Mouse (Mus musculus) embryonic facial prominence, embryonic 14.5 days (tissue): ENCODE measurements around the gene Hps6. TPM values are rescaled to one million over a fixed set of nuclear protein-coding genes. Genes with fewer than 3 reads are reported as not detected.
A peak's percentile ranks its signal among the peaks of the same experiment; 100 is the strongest.

Source experiments
- ATAC-seq: fragments of 200-750 bp; cut with Nextera tagmentation; 2 replicates; pipeline ENCODE4 v1.8.0; 2017; ENCODE audit warnings: low read depth, moderate number of reproducible peaks, moderate TSS enrichment
- DNase-seq: peaks from one replicate; pipeline ENCODE4 v3.0.0-alpha.2; 2015; ENCODE audit warnings: low spot score
- H3K27ac ChIP-seq: fragments of 300-500 bp; sonication (generic); replicated peaks from 2 replicates; pipeline ENCODE4 v1.5.1; 2014; ENCODE audit warnings: low read depth, mild to moderate bottlenecking, low read length, moderate library complexity
- H3K27me3 ChIP-seq: fragments of 300-500 bp; sonication (generic); replicated peaks from 2 replicates; pipeline ENCODE4 v1.6.1; 2014; ENCODE audit warnings: low read length; ENCODE audit not compliant: control insufficient read depth, insufficient read depth
- H3K36me3 ChIP-seq: fragments of 300-500 bp; sonication (generic); 2 replicates; pipeline ENCODE4 v1.6.1; 2014; ENCODE audit warnings: low read length, mixed read lengths; ENCODE audit not compliant: control insufficient read depth, insufficient read depth
- H3K4me1 ChIP-seq: fragments of 300-500 bp; sonication (generic); 2 replicates; pipeline ENCODE4 v1.6.1; 2014; ENCODE audit warnings: antibody characterized with exemption, low read length; ENCODE audit not compliant: control insufficient read depth, insufficient read depth
- H3K4me2 ChIP-seq: fragments of 300-500 bp; sonication (generic); 2 replicates; pipeline ENCODE4 v1.6.1; 2014; ENCODE audit warnings: low read depth, mild to moderate bottlenecking, low read length, moderate library complexity, mixed read lengths
- H3K4me3 ChIP-seq: fragments of 300-500 bp; sonication (generic); 2 replicates; pipeline ENCODE4 v1.5.1; 2014; ENCODE audit warnings: low read depth, mild to moderate bottlenecking, low read length
- H3K9ac ChIP-seq: fragments of 300-500 bp; sonication (generic); 2 replicates; pipeline ENCODE4 v1.6.1; 2014; ENCODE audit warnings: low read depth, mild to moderate bottlenecking, low read length, moderate library complexity, mixed read lengths
- H3K9me3 ChIP-seq: fragments of 300-500 bp; sonication (generic); 2 replicates; pipeline ENCODE4 v1.6.1; 2016; ENCODE audit warnings: low read length; ENCODE audit not compliant: control insufficient read depth
- WGBS: fragments of 180-500 bp; shearing (Covaris S2); extraction: QIAGEN DNeasy Blood & Tissue Kit; methylation state at CpG from one replicate; pipeline ENCODE4 v1.1.7; 2014; 5-methylcytosine and 5-hydroxymethylcytosine counted together
- polyA plus RNA-seq: library from polyadenylated mRNA; unstranded; fragments of >200 nt; fragmentation: Nextera tagmentation; extraction: Ambion mirVana; gene quantifications from 2 replicates; pipeline ENCODE4 v1.2.1, GENCODE M21; 2014

Gene Hps6
- polyA plus RNA-seq, 1 experiment from 2014 or later = 4.5 TPM

- 33% methylated on average over 14 of the region's 14 CpGs for WGBS
- no peak for DNase-seq
- Histone ChIP-seq H3K9me3 (no peaks in the 10 kb centered on the region), H3K36me3 (peaks cover 15% of the 10 kb centered on the region), H3K27me3 (no peaks in the 10 kb centered on the region), H3K27ac (peak overlapping the region; percentile 99), H3K4me1 (peaks cover 48% of the 10 kb centered on the region), H3K9ac (peak overlapping the region; percentile 92), H3K4me2 (peak overlapping the region; percentile 87), H3K4me3 (peak overlapping the region; percentile 84)
- ATAC-seq = no peak
Measured at GRCm38 (mm10) chr19:46040149-46040902, 37.0 kb downstream of the Hps6 start.

- Histone ChIP-seq H3K9ac (peak overlapping the region; percentile 49), H3K4me2 (peak overlapping the region; percentile 87), H3K36me3 (peaks cover 5% of the 10 kb centered on the region; the same call in 1 of the 2 replicates), H3K4me3 (peak overlapping the region; percentile 98), H3K27me3 (no peaks in the 10 kb centered on the region), H3K27ac (peak overlapping the region; percentile 99), H3K4me1 (peaks cover 57% of the 10 kb centered on the region), H3K9me3 (no peaks in the 10 kb centered on the region)
- ATAC-seq (no peak), DNase-seq (peak; percentile 19)
- whole genome bisulfite sequencing = 9% methylated on average over 7 of the region's 7 CpGs
Measured at GRCm38 (mm10) chr19:46041299-46041932, 38.1 kb downstream of the Hps6 start.

GRCm38 (mm10) chr19:46041933-46042475 is 38.7 kb downstream of the Hps6 start:
- Histone ChIP-seq H3K4me1 (peaks cover 57% of the 10 kb centered on the region), H3K9me3 (no peaks in the 10 kb centered on the region), H3K27me3 (no peaks in the 10 kb centered on the region), H3K27ac (peak overlapping the region; percentile 99), H3K36me3 (no peaks in the 10 kb centered on the region), H3K4me2 (peak overlapping the region; percentile 87), H3K4me3 (peak overlapping the region; percentile 98), H3K9ac (peak overlapping the region; percentile 49)
- ATAC-seq (peak; percentile 24), DNase-seq (peak; percentile 93)
- WGBS = 4% methylated on average over 9 of the region's 14 CpGs

GRCm38 (mm10) chr19:46042476-46043011 is 39.2 kb downstream of the Hps6 start:
- 5% methylated on average over 5 of the region's 6 CpGs for WGBS
- peak overlapping the region; percentile 98 for H3K4me3 ChIP-seq
- ATAC-seq (peak; percentile 13), DNase-seq (peak; percentile 85)
- peak overlapping the region; percentile 87 for H3K4me2 ChIP-seq
- no peaks in the 10 kb centered on the region for H3K36me3 ChIP-seq
- peak overlapping the region; percentile 49 for H3K9ac ChIP-seq
- no peaks in the 10 kb centered on the region for H3K27me3 ChIP-seq
- peak overlapping the region; percentile 99 for H3K27ac ChIP-seq
- H3K4me1 ChIP-seq = peaks cover 54% of the 10 kb centered on the region
- no peaks in the 10 kb centered on the region for H3K9me3 ChIP-seq

GRCm38 (mm10) chr19:46043380-46043779 is 40.1 kb downstream of the Hps6 start:
- WGBS = 52% methylated on average over 7 of the region's 7 CpGs
- peak overlapping the region; percentile 87 for H3K4me2 ChIP-seq
- H3K4me1 ChIP-seq = peaks cover 54% of the 10 kb centered on the region
- peak; percentile 53 for DNase-seq
- ATAC-seq = no peak
- H3K4me3 ChIP-seq = peak overlapping the region; percentile 98
- no peaks in the 10 kb centered on the region for H3K36me3 ChIP-seq
- no peaks in the 10 kb centered on the region for H3K9me3 ChIP-seq
- H3K27me3 ChIP-seq = no peaks in the 10 kb centered on the region
- H3K9ac ChIP-seq = peak overlapping the region; percentile 99
- H3K27ac ChIP-seq = peak overlapping the region; percentile 99

GRCm38 (mm10) chr19:46044271-46044992 is 41.1 kb downstream of the Hps6 start, which contains the start of gene Pprc1:
Gene Pprc1 (plus strand): TSS chr19:46044886.
- no peaks in the 10 kb centered on the region for H3K9me3 ChIP-seq
- DNase-seq (peak; percentile 89), ATAC-seq (no peak)
- H3K27me3 ChIP-seq = no peaks in the 10 kb centered on the region
- peak within 1 kb of the TSS; percentile 99 for H3K9ac ChIP-seq
- whole genome bisulfite sequencing = under 1% methylated on average over 15 of the region's 34 CpGs
- H3K4me3 ChIP-seq = peak within 1 kb of the TSS; percentile 98
- peak within 1 kb of the TSS; percentile 99 for H3K27ac ChIP-seq
- no peaks in the 10 kb centered on the region for H3K36me3 ChIP-seq
- peak within 1 kb of the TSS; percentile 87 for H3K4me2 ChIP-seq
- peaks cover 54% of the 10 kb centered on the region for H3K4me1 ChIP-seq

GRCm38 (mm10) chr19:46044993-46045695 is 41.8 kb downstream of the Hps6 start, which contains the start of gene Ldb1:
Gene Ldb1 (minus strand): TSS chr19:46045214.
- peak; percentile 72 for ATAC-seq
- Histone ChIP-seq H3K27ac (peak within 1 kb of the TSS; percentile 99), H3K9me3 (no peaks in the 10 kb centered on the region), H3K36me3 (no peaks in the 10 kb centered on the region), H3K9ac (peak within 1 kb of the TSS; percentile 99), H3K4me1 (peaks cover 49% of the 10 kb centered on the region), H3K4me2 (peak within 1 kb of the TSS; percentile 87), H3K27me3 (no peaks in the 10 kb centered on the region), H3K4me3 (peak within 1 kb of the TSS; percentile 98)
- under 1% methylated on average over 27 of the region's 84 CpGs for WGBS
- peak; percentile 92 for DNase-seq
